Mouse (Mus musculus) G1E (cell line): ENCODE data around the gene Prkar1a. TPM values are rescaled to one million over a fixed set of nuclear protein-coding genes. Genes with fewer than 3 reads are reported as not detected.

Experiments
- ATAC-seq: 2 replicates; pipeline ENCODE4 v1.8.0; 2016; ENCODE audit warnings: mild to moderate bottlenecking; ENCODE audit not compliant: insufficient number of reproducible peaks, poor library complexity, low FRiP score, severe bottlenecking; ENCODE audit errors: extremely low read depth
- DNase-seq: peaks from one replicate; pipeline ENCODE4 v3.0.0; 2012; ENCODE audit warnings: low spot score
- H3K27me3 ChIP-seq: 2 replicates; pipeline ENCODE4 v1.6.1; 2012; ENCODE audit warnings: mild to moderate bottlenecking, low read length, inconsistent platforms; ENCODE audit not compliant: insufficient read depth
- H3K36me3 ChIP-seq: replicated peaks from 2 replicates; pipeline ENCODE3; 2012; ENCODE audit warnings: mild to moderate bottlenecking, inconsistent platforms
- H3K4me1 ChIP-seq: 2 replicates; pipeline ENCODE4 v1.6.1; 2012; ENCODE audit warnings: low read depth, low read length, inconsistent platforms, mixed read lengths; ENCODE audit not compliant: insufficient read depth
- H3K4me3 ChIP-seq: 2 replicates; pipeline ENCODE4 v1.5.1; 2012; ENCODE audit warnings: low read depth, mild to moderate bottlenecking, inconsistent platforms, low read length, moderate library complexity, mixed read lengths
- H3K9me3 ChIP-seq: replicated peaks from 2 replicates; pipeline ENCODE4 v1.6.1; 2012; ENCODE audit warnings: inconsistent platforms
- CTCF ChIP-seq: IDR thresholded peaks from 2 replicates; pipeline ENCODE4 v1.5.1; 2012; ENCODE audit warnings: low read depth, low read length, inconsistent platforms, mixed read lengths
- GATA1 ChIP-seq: IDR thresholded peaks from 2 replicates; pipeline ENCODE4 v1.6.1; 2012; ENCODE audit warnings: borderline replicate concordance, low read length, inconsistent platforms, mixed read lengths
- GATA2 ChIP-seq: IDR thresholded peaks from 2 replicates; pipeline ENCODE4 v1.6.1; 2012; ENCODE audit warnings: low read depth, low read length, inconsistent platforms, borderline replicate concordance
- POLR2AphosphoS5 ChIP-seq: IDR thresholded peaks from 2 replicates; pipeline ENCODE4 v1.6.1; 2012; ENCODE audit warnings: low read depth, low read length, inconsistent platforms; ENCODE audit not compliant: insufficient replicate concordance
- TAL1 ChIP-seq: conservative IDR thresholded peaks from 2 replicates; pipeline ENCODE4 v1.6.1; 2012; ENCODE audit warnings: low read depth, low read length, inconsistent platforms, mixed read lengths
- polyA plus RNA-seq: library from polyadenylated mRNA; stranded (reverse); fragments of >175 nt; gene quantifications from 2 replicates; pipeline ENCODE4 v1.2.3, GENCODE M21; 2012
- total RNA-seq, 2 experiments: library from RNA; stranded (forward) in 1 of 2; stranded (reverse) in 1 of 2; fragments of 200-1000 nt in 1 of 2; fragments of >200 nt in 1 of 2; fragmentation: Nextera tagmentation in 1 of 2; gene quantifications; 2 replicates each; pipeline ENCODE4 v1.2.3; 2014 to 2017

The Prkar1a gene
- total and polyA plus RNA-seq, 3 experiments, result 74.6 to 134 (median 85.6) TPM

DNA sequence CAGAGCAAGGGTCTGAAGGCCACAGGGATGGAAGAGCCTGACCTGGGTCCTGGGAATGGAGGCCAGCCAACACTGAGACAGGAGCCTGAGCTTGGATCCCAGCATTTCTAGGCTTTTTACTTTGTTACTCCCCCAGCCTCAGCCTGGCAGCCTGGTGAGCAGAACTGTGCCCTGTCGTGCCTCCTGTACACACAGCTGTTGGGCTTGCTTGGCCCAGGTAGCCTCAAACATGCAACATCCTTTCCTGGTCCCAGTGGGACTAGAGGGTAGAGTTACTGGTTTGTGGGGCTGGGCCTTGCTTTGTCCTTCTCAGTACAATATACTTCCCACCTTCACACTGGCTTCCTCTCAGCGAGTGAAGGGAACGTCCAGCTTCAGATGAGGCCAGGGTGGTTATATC is 26.0 kb downstream of the Prkar1a start:
- TF ChIP-seq GATA2, result no peak
- no peak for TF ChIP-seq GATA1
- TF ChIP-seq POLR2AphosphoS5, result no peak
- no peak for TF ChIP-seq TAL1
- Histone ChIP-seq H3K4me1 (peaks cover 2% of the 10 kb centered on the region; the same call in 1 of the 2 replicates), H3K36me3 (peaks cover 27% of the 10 kb centered on the region), H3K4me3 (no peak overlapping the region), H3K27me3 (no peaks in the 10 kb centered on the region), H3K9me3 (no peaks in the 10 kb centered on the region)
- ATAC-seq, result no peak
- DNase-seq, result no peak

DNA sequence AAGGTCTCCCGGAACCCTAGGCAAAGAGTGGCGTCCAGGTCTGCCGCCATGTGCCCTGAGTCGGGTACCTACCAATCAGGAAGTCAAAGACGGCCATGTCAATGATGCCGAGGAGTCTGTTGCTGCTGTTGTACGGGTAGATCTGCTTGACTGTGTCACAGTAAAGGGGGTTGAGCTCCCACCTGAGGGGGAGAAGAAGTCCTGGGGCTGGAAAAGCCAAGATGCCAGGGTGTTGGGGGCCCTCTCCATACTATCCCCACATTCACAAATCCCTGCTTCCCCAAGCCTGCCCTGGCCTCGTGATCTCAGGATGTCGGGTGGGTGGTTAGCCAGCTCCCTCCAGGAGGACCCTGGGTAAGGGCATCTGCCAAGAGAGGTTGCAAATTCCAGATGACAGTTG is 26.6 kb downstream of the Prkar1a start:
- Histone ChIP-seq H3K4me1 (no peaks in the 10 kb centered on the region), H3K9me3 (no peaks in the 10 kb centered on the region), H3K27me3 (no peaks in the 10 kb centered on the region), H3K4me3 (no peak overlapping the region), H3K36me3 (peaks cover 21% of the 10 kb centered on the region)
- no peak for TF ChIP-seq CTCF
- no peak for ATAC-seq
- no peak for DNase-seq

DNA sequence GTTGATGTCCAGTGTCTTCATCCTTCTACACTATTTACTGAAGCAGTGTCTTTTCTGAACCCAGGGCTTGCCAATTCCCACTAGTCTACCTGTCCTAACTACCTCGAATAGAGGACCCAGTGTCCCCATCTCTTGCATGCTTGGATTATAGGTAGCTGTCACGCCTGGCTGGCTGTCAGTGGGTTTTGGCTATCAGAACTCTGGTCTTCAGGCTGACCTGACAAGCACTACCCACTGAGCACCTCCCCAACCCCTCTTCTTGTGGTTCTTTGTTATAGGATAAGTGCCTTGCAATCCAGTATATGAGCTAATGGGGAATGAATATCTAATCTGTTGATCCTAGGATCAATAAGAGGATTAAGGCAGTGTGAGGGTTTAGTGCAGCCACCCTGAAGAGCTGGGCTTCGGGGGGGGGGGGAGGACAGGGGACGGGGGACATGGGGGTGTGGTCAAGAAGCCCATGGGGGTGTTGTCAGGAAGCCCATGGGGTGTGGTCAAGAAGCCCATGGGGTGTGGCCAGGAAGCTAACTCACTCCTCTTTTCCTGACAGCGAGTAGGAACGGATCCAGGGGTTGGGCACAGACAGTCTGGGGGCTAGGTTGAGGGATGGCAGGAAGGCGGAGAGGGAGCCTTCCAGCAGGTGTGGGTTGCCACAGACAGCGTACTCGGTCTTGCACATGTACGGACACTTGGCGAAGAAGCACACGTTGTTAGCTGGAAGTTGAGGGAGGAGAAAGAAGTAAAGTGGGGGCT is 27.6 kb downstream of the Prkar1a start:
- no peak for DNase-seq
- H3K4me3 ChIP-seq, result no peak overlapping the region
- H3K9me3 ChIP-seq, result no peaks in the 10 kb centered on the region
- no peak for ATAC-seq
- TF ChIP-seq GATA1 (no peak), CTCF (no peak), GATA2 (no peak), TAL1 (no peak), POLR2AphosphoS5 (no peak)
- peaks cover 13% of the 10 kb centered on the region for H3K36me3 ChIP-seq
- H3K27me3 ChIP-seq, result no peaks in the 10 kb centered on the region
- H3K4me1 ChIP-seq, result no peaks in the 10 kb centered on the region

DNA sequence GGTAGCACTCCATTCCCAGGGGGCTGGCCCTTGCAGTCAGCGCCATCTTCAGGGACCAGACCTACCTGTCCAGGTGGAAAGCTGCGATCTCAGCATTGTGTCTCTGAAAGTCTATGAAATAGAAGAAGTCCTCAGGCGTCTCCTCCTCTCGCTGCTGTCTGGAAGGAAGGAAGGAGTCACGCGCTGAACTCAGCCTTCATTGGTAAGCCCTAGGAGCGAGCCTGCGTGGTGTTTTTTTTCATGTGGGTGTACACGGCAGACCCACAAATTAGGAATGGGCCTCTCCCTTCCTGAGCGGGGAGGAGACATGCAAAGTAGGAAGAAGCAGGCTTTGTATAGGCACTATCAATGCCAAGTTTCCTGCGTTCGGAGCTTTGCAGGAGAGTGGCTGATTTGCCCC is 29.1 kb downstream of the Prkar1a start:
- ATAC-seq (no peak), DNase-seq (no peak)
- peaks cover under 1% of the 10 kb centered on the region for H3K36me3 ChIP-seq
- no peaks in the 10 kb centered on the region for H3K27me3 ChIP-seq
- no peak for TF ChIP-seq GATA1
- TF ChIP-seq GATA2, result no peak
- no peak for TF ChIP-seq TAL1
- no peak for TF ChIP-seq POLR2AphosphoS5
- TF ChIP-seq CTCF, result no peak
- no peaks in the 10 kb centered on the region for H3K9me3 ChIP-seq
- H3K4me3 ChIP-seq, result no peak overlapping the region
- H3K4me1 ChIP-seq, result no peaks in the 10 kb centered on the region

DNA sequence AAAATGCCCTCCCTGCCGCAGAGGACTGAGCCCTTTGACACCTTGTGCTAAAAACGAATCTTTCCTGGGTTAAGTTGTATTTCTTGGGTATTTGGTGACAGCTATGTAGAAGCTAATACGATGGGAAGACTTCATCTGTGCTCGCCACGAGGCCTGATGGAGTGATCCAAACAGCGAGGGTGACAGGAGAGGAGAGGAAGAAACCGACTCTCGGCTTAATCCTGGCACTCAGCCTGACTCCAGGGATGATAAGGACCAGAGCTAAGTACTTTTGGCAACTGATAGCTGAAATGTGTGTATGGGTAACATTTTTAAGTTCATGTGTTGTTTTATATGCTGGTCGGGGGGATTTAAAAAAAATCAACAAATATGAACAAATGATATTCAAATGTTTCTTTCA is 31.7 kb downstream of the Prkar1a start:
- no peaks in the 10 kb centered on the region for H3K4me1 ChIP-seq
- ATAC-seq (no peak), DNase-seq (no peak)
- H3K36me3 ChIP-seq, result no peaks in the 10 kb centered on the region
- TF ChIP-seq POLR2AphosphoS5 (no peak), GATA1 (no peak), TAL1 (no peak), CTCF (no peak), GATA2 (no peak)
- H3K4me3 ChIP-seq, result no peak overlapping the region
- no peaks in the 10 kb centered on the region for H3K27me3 ChIP-seq
- no peaks in the 10 kb centered on the region for H3K9me3 ChIP-seq

DNA sequence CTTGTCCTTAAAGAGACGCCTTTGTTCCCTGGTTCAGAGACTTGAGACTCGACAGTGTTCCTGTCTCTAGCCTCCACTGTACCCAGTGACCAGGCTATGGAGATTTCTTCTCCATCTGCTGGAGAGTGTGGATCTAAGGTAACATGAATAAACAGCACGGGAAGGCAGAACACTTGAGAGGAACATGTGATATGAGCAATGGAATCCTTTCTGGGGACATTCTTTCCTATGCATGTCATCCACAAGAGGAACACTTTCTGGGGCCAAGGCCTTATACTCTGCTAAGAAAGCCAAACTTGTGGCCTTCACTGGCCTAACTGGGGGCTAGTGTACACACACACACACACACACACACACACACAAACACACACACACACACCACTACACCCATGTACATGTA is 32.4 kb downstream of the Prkar1a start:
- no peaks in the 10 kb centered on the region for H3K4me1 ChIP-seq

More for the DNA sequence above, 32.4 kb downstream of the Prkar1a start:
- H3K9me3 ChIP-seq, result no peaks in the 10 kb centered on the region
- DNase-seq (no peak), ATAC-seq (no peak)
- H3K36me3 ChIP-seq, result no peaks in the 10 kb centered on the region
- H3K27me3 ChIP-seq, result no peaks in the 10 kb centered on the region
- no peak overlapping the region for H3K4me3 ChIP-seq
- no peak for TF ChIP-seq CTCF
- TF ChIP-seq POLR2AphosphoS5, result no peak
- no peak for TF ChIP-seq GATA2
- no peak for TF ChIP-seq GATA1
- no peak for TF ChIP-seq TAL1
